Mouse (Mus musculus): ENCODE data around the gene Mast3.
"Not testable (repeated sequence)": the region's sequence is repeated elsewhere in the genome, so short reads cannot be mapped to it uniquely, and the experiment has no call there.

Gene Mast3

DNA sequence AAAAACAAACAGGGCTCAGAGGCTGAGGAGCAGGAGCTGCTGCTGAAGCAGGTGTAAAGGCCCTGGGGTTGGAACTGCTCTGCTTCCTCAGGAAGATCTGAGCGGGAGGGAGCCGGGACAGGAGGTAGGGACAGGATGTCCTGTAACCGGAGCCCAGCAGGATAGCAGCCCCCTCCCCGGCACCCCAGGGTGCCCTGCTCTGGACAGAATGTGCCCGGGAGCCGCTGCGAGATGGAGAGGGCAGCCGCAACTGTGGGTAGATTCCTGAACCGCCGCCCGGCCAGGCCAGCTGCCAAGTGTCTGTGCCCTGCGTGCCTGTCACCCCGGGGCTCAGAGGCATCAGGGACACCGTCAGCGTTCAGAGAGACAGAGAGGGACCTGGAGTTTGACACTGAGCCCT lies 28.7 kb upstream of the Mast3 start:
- no peak for DNase-seq

DNA sequence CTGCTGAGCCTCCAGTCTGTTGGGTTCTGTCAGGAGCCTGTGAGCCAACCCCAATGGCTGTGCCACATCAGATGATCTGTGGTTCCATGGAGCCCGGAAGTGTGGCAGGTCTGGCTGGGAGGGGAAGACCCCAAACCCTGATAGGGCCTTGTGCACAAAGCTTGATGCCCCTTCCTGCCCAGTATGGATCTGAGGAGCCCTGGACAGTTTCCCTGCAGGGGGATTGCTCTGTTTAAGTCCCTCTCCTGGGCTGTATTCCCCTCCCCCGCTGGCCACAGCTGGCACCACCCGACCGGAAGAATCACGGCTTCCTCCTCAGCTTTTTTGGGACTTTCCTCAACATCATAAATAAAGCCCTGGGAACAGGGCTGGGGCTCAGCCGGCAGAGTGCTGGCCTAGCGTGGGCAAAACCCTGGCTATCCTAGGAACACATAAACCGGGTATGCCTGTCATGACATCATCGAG lies 28.2 kb upstream of the Mast3 start:
- DNase-seq = no peak

DNA sequence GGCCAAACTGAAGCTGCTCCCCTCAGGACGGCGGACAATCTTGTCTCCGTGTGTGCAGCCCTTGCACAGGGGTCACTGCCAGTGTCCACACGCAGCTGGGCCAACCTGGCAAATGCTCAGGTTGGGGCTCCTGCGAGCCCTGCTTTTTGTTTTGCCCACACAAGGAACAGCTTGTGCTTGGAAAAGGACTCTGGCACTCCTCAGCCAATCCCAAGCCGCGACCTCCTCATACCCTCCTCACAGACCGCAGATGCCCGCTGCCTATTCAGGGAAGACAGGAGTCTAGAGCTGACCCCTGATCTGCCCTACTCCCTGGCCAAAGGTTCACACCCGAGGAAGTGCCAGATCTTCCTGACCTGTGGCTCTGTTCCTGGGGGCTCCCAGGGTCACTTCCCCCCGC lies 27.5 kb upstream of the Mast3 start:
- DNase-seq = no peak

DNA sequence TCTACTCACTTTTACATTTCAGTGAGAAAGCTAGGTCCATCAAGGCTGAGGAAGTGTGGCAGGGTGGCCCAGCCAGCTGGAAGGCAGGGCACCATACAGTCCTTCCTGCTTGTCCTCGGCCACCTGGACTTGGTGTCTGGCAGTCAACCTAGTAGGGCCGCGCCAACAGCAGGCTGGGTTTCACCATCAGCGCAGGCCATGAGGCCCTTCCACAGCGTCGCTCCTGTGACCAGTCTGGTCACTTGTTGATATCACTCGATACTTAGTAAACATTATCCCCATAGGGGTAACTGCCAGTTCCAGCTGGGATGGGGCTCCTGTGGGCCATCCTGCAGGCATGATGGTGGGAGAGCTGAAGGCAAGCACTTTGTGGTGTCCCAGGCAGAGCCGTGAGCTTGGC lies 26.7 kb upstream of the Mast3 start:
- no peak for DNase-seq

DNA sequence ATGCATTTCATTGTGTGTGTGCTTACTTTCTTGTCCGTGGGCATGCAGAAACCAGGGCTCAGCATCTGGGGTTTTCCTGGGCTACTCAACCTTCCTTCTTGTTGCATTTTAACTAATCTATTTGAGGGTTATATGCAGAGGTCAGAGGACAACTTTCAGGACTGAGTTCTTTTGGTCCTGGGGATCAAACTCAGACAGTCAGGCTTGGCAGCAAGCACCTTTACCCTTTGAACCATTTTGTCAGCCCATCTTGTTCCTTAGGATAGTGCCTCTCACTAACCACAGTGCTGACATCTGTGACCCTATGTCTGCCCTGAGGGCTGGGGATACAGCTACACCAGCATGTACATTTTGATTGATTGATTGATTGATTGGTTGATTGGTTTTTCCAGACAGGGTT lies 22.9 kb upstream of the Mast3 start:
- no peak for DNase-seq

DNA sequence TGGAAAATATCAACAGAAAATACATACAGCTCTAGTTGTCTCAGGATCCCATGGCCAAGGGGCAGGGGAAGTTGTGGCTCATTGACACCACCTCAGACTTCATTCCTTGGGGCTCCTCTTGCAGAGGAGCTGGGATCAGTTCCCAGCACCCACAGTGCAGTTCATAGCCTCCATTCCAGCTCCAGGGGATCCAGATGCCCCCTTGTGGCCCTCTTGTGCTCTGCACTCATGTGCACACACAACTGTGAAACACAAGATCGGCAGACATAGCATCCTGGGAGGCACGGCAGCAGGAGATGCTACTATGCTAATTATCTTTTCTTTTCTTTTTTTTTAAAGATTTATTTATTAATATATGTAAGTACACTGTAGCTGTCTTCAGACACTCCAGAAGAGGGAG lies 22.2 kb upstream of the Mast3 start:
- DNase-seq = no peak

DNA sequence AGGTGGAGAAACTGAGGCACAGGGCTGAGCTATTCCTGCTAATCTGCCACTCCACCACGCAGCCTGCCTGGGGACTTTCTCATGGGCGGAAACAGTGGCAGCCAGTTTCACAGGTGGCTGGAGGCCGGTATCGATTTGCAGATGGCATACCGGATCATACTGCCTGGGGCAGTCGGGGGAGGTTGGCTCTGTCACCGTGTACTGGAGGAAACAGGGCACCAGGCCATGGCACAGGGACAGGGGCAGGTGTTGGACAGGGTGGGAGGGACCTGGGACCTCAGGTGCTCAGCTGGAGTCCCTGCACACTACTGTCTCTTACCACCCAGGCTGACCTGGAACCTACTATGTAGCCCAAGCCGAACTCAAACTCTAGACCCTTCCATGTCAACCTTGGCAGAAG lies 21.0 kb upstream of the Mast3 start:
- DNase-seq = no peak

DNA sequence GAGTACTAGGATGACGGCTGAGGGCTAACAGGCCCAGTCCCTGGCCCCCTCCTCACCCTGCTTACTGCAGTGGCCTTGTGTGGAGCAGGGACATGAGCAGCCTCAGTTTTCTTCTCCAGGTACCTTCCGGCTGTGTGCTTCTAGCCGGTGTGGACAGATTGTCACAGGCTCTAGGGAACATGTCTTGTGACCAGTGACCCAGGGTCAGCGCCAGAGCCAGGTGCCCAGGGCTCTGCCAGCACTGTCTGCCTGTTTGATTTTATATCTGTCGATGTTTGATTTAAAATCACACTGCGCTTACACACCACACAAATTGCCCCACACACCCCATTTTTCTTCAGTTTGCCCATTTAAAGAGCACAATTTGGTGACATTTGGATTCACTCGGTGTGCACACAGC lies 18.9 kb upstream of the Mast3 start:
- no peak for DNase-seq

DNA sequence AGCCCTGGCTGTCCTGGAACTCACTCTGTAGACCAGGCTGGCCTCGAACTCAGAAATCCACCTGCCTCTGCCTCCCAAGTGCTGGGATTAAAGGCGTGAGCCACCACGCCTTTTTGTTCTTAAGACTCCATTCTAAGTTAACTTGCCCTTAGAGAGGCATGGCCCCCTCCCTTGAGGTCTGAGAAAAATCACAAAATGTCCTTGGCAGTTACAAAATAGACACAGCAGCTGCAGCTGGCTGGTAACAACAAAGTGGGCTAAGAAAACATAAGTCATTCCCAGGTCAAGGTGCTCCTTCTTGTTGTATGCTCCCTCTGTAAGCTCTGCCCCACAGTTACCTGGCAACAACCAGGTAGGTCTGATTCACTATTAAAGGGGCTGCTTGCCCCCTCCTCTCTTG lies 17.7 kb upstream of the Mast3 start:
- not testable (repeated sequence) for DNase-seq

DNA sequence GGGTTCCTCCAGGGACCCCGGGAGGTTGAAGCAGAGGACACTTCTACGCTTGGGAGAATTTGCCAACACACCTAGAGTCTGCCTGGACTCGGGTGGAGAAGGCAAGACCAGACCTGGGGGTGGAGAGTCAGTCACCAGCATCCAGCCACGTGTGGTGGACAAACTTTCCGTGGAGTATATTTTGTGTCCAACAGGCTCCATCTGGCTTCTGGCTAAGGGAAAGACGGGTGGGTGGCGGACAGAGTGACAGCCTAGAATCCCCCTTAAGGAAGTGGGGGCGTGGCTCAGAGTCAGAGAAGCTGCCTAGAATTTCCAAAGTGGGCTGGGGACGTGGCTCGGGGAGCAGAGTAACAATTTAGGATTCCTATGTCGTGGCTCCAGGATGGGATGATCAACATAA lies 17.1 kb upstream of the Mast3 start:
- no peak for DNase-seq

DNA sequence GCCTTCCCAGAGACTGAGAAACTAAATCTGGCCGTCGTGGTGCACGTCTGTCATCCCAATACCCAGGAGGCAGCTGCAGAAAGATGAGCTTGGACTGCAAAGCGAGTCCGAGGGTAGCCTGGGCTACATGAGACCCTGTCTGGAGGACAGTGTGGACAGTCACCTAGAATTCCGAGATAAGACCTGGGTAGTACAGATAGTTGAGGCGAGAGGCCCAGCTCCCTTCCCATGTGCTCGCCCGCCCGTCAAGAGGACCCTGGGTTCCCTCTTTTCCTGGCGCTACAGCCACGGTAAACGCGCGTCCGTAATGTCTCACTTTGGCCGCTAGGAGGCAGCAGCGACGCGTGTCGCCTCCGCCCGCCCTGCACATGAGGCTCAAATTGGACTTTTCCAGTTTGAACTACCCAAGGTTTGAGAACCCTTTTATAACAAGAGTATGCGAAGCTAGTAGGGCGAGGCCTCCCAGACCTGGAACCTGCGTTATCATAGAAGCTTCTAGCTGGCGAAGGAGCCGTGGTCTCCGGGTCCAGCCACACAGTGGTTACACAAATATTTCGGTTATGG lies 16.6 kb upstream of the Mast3 start:
- peak; percentile 80 for DNase-seq

DNA sequence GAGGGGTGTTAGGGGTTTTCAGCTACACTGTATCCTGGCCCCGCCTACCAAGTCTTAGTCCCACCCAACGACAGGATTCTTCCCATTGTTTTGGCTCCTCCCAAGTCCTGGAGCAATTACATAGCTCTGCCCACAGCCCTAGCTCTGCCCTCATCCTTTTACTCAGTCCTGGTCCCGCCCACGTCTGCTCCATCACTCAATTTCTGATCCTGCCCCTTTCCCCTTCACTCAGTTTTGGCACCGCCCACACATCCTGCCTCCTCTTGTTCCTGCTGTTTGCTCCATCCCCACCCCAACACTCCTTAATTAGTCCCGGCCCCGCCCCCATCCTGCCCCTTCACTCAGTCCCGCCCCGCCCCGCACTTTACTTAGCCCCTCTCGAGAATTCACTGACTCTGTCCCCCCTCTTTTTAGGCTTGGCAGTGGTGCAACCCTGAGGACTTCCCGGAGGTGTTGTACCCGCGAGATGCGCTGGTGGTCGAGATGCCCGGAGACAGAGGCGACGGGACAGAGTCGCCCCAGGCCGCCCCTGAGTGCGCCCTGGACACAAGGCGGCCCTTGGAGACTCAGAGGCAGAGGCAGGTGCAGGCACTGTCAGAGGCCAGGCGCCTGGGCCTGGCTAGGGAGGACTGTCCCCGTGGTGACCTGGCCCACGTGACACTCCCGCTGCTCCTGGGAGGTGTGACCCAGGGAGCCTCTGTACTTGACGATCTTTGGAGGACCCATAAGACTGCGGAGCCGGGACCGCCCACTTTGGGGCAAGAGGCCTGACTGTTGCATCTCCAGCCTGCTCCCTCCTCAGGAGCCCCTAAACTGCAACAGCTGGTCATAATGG lies 15.5 kb upstream of the Mast3 start:
- peak; percentile 70 for DNase-seq

DNA sequence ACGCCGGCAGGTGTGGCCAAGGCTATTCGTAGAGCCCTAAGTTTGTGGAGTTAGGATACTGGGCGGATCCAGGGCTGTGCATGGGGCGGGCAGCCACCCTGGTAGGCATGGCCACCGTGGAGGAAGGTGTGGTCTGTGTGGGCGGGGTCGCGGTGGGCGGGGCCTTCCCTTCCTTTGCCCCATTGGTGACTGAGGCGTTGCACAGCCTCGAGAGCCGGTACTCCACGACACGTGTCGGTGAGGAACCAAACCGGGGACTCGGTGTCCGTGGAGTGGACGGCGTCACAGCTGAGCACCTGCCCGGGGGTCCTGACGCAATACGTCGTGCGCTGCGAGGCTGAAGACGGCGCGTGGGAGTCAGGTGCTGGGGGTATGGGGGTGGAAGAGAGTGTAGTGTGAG lies 11.8 kb upstream of the Mast3 start:
- peak; percentile 87 for DNase-seq

DNA sequence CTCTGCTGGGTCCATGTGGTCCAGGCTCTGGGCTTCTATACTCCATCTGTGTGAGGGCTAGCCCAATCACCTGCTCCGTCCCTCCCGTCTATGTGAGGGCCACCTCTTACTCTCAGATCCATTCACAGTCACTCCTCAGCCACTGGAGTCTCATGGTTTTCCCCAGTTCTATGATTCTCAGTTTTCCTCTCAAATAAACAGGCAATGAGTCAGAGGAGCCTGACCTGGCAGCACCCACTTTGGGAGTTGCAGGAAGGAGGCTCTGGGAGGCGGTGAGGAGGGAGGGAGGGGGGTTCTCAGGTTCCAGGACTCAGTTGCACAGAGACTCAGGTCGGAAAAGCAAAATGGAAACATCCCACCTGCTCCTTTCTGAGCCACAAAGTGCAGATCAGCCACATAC lies 8.0 kb upstream of the Mast3 start:
- DNase-seq = no peak

DNA sequence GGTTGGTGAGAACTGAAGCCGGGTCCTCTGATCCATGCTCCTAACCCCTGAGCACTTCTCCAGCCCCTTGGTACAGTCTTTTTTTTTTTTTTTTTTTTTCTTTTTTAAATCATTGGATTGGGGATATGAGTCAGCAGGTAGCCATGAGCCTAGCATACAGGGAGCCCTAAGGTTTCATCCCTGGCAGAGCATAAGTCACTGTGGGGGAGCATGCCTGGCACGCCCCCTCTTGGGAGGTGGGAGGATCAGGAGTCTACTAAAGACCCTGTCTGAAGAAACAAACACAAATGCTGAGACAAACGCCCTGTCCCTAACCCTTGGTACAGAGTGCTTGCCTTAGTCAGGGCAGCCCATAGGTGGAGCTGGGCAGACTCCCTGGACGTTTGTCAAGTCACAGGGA lies 7.2 kb upstream of the Mast3 start:
- no peak for DNase-seq

DNA sequence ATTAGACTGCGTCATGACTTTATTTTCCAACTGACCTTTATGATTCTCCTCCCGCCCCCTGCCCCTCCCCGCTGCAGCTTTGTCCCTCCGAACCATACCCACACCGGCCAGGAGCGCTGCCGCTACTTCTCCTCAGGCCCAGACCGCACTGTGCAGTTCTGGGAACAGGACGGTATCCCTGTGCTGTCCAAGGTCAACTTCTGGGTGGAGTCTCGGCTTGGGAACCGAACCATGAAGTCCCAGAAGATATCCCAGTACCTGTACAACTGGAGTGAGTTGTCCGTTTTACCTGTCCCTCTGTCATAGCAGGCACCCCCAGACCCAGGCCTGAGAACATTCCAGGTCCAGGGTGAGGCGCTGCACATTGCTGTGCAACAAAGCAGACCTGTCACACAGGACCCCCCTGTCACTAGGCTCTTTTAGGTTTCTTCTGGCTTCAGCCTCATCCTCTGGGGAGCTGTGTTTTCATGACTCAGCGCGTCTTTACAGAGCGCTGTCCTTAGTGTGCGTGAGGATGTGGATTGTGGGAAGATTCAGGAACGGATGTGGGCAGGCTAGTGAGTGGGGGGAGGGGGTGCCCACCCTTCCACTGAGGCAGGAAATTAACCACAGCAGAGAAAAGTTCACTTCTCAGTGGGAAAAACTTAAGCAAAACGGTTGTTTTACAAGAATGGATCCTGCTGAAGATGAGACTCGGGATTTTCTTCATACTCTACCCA lies 6.3 kb upstream of the Mast3 start:
- no peak for DNase-seq

DNA sequence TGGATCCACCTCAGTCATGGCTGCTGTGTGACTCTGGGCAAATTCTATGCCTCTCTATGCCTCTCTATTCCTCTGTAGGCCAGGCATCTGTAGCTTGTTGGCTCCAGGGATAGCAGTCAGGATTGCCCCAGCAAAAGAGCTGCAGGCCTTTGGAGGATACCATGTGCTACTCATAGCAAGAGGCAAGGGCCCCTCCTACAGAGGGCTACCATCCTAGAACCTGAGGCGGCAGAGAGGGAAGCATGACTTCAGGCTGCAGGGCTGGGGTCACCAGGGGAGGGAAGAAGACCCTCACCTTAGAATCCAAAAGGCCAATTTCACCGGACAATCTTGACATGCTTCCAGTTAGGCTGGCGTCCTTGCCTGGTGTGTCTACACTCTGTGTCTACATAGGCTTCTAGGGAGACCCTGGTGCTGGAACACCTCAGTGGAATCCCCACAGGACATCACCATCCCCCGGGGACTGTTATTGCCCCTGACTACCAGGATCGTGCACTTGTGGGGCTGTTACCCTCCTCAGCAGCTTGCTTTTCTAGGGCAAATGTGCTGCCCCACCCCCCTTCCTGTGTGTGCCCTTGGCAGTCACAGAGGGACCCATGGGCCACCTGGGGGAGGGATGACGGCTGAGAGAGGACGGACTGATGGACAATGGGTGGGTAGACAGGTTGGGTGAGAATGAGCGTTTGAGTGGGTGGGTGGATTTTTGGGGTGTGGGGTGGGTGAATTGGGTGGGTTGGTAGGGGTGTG lies 4.3 kb upstream of the Mast3 start:
- no peak for DNase-seq

DNA sequence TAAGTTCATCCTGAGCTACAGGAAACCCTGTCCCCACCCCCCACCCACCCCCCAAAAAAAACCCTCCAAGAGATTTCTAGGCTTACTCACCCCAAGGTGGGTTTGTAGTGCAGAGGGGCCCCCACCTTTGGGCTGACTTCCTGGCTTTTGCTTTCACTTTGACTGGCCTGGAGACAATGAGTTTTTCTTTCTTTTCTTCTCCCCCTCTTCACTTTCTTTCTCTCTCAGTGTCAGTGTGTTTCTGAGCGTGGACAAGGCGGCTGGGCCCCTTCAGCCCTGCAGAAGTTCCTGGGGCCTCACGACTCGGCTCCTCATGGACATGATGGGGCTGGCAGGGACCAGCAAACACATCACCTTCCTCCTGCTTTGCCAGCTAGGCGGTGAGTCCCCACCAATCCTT lies 3.4 kb upstream of the Mast3 start, which contains the start of gene Il12rb1:
TSS of gene Il12rb1 (plus strand) at position 211 of the 400 bp plus-strand sequence.
- no peak for DNase-seq

DNA sequence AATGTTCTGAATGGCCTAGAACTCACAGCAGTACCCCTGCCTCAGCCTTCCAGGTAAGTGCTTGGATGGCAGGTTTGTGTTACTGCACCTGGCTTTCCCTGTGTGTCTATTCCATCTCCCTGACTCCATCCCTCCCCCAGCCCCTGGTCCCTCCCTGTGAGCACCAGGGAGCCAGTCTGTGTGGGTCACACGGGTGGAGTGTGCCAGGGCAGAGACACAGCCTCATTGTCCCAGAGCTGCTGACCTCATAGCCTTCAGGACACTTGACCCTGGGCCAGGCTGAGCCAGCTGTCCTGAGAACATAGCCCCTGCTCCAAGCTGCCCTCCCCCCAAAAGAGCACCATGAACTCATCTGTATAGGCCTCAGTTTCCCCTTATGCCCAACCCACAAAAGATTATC lies 2.5 kb upstream of the Mast3 start:
- no peak for DNase-seq

DNA sequence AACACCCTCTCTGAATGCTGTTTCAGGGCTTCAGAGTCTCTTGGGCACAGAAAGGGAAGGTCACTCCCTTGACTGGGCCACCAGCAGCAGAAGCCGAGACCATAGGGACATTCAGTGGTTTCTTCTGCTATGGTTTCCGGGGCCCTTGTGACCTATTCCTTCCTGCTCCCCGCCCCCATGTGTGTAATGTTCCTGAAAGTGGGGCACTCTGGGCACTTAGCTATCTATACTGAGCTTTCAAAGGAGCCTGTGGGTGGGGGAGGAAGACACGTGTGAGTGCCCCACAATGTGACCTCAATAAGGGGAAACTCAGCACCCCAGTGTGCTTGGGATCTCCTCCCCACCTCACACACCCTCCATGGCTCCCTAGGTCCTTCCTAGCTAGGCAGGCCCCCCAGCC lies 1.7 kb upstream of the Mast3 start:
- DNase-seq = no peak

DNA sequence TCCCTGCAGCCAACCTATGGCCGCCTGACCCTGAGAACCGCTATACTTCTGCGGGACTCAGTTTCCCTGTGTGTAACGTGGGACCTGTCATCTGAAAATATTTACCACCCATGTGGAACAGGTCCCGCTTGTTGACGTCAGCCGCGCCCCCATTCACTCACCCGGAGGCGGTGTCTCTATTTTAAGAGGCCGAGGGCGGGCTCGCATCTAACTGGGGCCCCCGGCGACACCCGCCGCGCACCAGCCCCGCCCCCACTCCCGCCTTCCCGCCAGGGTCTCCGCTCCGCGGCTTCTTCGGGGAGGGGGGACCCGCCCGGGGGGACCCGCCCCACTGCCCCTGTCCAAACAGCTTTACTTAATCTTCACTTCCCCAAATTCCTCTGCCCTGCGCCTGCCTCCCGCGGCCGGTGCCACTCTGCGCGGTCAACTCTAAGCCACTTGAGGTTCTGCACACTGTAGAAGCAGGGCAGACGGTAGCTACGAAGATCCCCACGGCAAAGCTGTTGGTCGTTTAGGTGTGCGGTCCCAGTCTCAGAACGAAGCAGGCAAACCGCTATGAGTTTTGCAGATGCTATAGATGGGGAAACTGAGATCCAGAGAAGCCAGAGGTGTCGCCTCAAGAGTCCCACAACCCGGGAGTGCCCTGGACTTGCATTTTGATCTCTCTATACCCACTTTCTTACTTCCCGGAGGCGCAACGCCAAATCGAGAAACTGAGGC lies 933 bp downstream of the Mast3 start:
- peak; percentile 82 for DNase-seq

DNA sequence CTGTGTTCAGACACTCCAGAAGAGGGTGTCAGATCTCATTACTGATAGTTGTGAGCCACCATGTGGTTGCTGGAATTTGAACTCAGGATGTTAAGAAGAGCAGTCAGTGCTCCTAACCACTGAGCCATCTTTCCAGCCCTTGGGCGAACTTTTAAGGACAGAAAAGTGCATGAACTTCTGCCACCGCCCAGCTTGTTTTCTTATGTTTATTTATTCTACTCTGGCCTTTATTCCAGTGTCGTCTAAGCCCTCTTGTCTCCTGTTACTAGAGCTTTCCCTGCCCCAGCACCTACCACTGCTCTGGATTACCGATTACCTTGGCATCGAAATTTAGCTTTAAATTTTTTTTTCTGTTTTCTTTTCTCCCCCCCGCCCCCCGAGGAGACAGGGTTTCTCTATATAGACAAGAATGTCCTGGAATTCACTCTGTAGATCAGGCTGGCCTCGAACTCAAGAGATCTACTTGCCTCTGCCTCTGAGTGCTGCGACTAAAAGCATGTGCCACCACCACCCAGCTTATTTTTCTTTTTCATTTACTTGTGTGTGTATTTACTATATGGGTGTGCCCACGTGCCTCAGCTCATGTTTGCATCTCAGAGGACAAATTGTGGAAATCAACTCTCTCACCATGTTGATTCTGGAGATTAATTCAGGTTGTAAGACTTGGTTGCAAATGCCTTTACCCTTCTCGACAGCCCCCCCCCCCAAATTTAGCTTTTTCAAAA lies 1.9 kb downstream of the Mast3 start:
- no peak for DNase-seq

All from liver (tissue).